Mouse (Mus musculus) right cerebral cortex, postnatal 10 days (tissue): Measurements from ENCODE around the gene Bbs4.

Experiments used
- DNase-seq, 2 experiments: peaks; one replicate each; pipeline ENCODE4 v3.0.0; 2021; ENCODE audit warnings: low spot score in 2 of 2

Gene Bbs4

GRCm38 (mm10) chr9:59292493-59292875 is 60.8 kb downstream of the Bbs4 start:
- no peak for DNase-seq

- no peak for DNase-seq
These were observed 61.4 kb downstream of the Bbs4 start for GRCm38 (mm10) chr9:59291688-59292492.

DNA sequence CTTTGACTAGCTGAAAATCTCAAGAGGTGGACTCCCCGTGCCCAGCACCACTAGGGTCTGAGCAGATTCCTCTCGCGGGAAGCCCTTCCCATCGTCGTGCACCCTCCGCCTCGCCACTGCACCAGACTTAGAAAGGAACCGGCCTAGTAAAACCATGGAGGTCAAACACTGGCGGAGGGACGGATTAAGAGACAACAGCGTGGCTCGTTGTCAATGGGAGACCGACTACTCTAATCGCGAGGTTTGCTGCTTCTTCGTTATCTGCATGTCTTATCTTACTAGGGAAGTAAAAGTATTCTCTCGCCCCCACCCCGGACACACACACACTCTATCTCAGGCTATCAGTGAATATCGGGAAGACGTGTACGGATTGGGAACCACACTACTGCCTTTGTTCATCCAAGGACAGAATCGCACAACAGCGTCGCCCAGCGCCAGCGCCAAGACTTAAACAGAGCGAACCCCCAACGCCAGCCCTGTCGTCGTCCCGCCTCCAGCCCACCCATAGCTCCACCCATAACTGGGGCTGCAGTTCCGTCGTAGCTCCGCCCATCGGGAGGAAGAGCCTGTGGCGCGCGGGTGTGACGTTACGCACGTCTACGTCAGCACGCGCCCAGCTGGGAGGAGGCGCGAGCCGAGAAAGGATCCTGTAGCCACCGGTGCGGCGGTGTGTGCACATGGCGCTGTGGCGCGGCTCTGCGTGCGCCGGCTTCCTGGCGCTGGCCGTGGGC is 62.2 kb downstream of the Bbs4 start, which contains the start of gene Adpgk:
Adpgk (plus strand) TSS at position 602 of the 731 bp plus-strand sequence.
- DNase-seq, result peak; percentile 99

DNA sequence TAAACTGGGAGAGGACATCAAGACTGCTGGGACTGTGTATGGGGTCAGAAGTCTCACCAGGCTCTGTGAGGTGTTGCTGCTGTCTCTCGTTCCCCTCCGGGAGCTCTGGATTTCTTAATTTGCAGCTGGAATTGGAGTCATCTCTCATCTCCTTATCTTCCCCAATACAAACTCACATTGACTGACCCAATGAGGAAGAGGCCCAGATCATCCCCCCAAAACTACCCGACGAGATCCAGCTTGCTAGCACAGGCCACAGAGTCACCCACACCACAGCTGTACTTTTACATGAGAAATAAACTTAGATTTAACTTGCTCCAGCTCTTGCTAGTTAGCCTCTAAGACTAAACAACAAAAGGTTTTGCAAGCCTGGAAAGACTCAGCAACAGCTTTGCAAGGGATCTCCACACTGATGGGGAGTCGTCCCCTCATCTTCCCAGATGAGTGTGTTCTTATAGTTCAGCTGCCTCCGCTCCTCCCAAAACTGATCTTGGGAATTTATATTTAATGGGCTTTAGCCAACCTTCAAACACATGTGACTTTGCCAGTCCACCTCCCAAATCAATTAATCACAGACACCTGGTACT is 63.7 kb downstream of the Bbs4 start:
- no peak for DNase-seq

DNA sequence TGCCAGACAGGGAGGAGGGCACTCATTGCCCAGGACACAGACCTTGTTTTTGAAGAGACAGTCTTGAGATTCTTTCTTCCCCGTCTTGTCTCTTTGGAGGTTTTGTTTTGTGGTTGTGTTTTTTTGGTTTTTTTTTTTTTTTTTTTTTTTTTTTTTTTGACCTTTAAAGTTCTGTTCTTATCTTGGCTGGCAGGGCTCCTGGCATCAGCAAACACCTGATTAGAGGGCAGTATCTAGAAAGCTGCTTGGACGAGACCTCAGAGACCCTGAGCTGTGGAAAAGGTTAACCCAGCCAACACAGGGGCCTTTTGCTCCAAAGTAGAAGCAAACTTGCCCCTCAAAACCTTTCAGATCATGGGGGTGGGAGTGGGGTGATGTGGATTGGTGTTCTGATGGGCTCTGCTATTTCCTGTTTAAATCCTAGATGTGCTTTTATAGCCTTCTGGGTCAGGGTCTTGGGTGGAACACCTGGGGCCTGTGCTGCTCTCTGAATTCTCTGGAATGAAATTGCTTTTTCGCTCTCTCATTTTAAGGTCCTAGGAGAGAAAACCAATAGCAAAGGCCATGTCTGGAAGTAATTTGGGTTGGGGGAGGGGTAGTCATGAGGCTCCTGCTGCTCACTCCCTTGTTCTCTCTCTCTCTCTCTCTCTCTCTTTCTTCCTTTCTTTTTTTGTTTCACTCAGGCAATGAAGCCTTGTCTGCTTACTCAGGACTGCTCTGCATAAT is 64.5 kb downstream of the Bbs4 start:
- DNase-seq, result no peak

DNA sequence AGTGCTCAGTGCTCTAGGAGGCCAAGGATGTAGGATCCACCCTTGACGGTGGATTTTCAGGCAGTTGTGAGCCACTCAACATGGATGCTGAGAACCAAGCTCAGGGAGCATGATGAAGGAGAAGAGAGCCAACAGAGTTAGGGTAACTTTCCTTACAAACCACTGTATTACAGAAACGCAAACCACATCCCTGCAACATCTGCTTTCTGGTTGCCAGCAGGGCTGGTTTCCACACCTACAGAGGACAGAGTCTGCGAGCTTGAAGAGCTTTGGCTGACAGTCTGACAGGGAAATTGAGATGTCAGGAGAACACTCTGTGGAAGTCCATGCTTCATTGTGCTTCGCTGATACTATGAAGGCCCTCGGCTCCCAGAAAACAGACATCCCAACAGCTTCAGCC is 65.2 kb downstream of the Bbs4 start:
- no peak for DNase-seq

- no peak for DNase-seq
These were observed 67.7 kb downstream of the Bbs4 start for GRCm38 (mm10) chr9:59285614-59286013.

- no peak for DNase-seq
These were observed 70.7 kb downstream of the Bbs4 start for GRCm38 (mm10) chr9:59282683-59282986.

DNA sequence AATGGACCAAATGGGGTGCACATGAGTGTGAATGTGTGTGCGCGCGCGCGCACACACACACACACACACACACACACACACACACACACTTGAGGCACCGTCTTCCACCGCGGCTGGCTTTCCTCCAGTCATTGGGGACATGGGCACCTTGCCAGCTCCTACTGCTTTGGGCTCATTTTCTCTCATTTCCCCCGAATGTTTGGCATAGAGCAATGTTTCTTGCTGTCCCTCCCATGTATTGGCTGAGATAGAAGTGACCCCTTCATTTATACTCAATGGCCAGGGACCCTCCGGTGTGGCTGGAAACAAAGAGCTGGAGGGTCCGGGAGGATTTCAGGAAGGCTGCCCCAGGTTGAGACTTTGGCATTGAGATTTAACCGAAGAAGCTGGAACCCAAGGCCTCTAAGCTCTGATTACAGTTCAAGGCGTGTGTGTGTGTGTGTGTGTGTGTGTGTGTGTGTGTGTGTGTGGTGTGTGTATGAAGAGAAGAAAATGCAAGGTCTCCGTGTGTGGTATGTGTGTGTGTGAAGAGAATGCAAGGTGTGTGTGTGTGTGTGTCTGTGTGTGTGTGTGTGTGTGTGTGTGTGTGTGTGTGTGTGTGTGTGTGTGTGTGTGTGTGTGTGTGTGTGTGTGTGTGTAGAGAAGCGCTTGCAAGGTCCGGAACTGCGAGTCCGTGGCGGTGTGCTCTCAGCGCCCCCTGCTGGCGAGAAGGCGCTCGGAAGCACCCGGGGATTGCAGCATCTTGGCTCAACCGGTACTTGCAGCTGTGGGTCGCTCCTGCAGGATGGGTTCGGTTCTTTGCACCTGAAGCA is 71.2 kb downstream of the Bbs4 start:
- peak; percentile 89 to 92 for DNase-seq

DNA sequence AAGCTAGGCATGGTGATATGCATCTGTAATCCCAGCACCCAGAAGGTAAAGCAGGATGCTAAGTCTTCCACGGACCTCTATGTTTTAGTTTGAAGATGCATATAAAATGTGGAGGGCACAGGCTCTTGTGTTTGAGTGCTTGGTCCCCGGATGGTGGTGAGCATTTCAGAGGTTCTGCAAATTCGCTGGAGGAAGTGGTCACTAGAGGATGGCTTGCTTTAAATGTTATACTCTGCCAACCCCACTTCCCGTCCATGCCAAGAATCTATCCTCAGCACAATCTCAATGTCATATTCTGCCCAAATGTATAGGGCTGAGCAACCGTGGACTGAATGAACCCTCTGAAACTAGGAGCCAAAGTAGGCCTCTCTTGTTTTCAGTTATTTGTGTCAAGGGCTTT is 72.4 kb downstream of the Bbs4 start:
- DNase-seq, result no peak

- DNase-seq, result no peak
These were observed 74.6 kb downstream of the Bbs4 start for GRCm38 (mm10) chr9:59278694-59279093.

DNA sequence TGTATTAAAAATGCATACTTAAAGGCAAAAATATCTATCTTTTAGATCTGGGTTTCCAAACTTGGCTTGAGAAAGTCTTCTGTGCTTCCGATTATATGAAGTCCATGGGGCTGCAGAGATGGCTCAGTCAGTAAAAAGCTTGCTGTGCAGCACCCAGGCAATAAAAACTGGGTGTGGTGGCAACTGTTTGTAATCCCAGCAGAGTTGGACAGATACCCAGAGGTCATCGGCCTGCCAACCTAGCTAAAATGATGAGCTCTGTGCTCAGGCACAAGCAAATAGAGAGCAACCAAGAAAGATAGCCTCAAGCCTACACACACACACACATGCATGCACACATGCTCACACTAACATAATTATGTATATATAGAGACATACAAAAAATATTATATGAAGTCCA is 75.1 kb downstream of the Bbs4 start:
- no peak for DNase-seq

- DNase-seq, result no peak
These were observed 78.4 kb downstream of the Bbs4 start for GRCm38 (mm10) chr9:59274846-59275455.

GRCm38 (mm10) chr9:59273199-59273598 is 80.1 kb downstream of the Bbs4 start:
- no peak for DNase-seq
